Mouse (Mus musculus) olfactory bulb, adult 2 months (tissue): Measurements from ENCODE around the gene Nell1.

Experiments
- CTCF ChIP-seq: fragments of 200-500 bp; IDR thresholded peaks from 2 replicates; pipeline ENCODE4 v1.5.1; 2012; ENCODE audit warnings: low read depth, mild to moderate bottlenecking, low read length, moderate library complexity; ENCODE audit not compliant: insufficient read depth
- POLR2A ChIP-seq: fragments of 200-500 bp; IDR thresholded peaks from 2 replicates; pipeline ENCODE4 v1.6.1; 2012; ENCODE audit warnings: mild to moderate bottlenecking, low read depth, low read length, moderate library complexity; ENCODE audit not compliant: insufficient read depth

GRCm38 (mm10) chr7:50241634-50242273, 267.1 kb downstream of the Nell1 start:
- TF ChIP-seq CTCF, result no peak
- TF ChIP-seq POLR2A, result no peak
